Mouse (Mus musculus) C2C12 (cell line): ENCODE measurements at regions not wholly inside any gene's neighbourhood (a gene's known extent, or its start where the extent isn't known, plus 50 kb on each side); places are given as distances from the start of the nearest gene placed in this dataset.

ENCODE experiments used
- H3K27me3 ChIP-seq: one replicate; pipeline ENCODE4 v1.6.1; 2011; ENCODE audit not compliant: control insufficient read depth, insufficient read depth, insufficient read length
- H3K36me3 ChIP-seq: one replicate; pipeline ENCODE4 v1.6.1; 2011; ENCODE audit not compliant: control insufficient read depth, insufficient read depth
- H3K4me3 ChIP-seq: one replicate; pipeline ENCODE4 v1.5.1; 2011; ENCODE audit warnings: mild to moderate bottlenecking, control low read depth; ENCODE audit not compliant: poor library complexity, insufficient read depth, severe bottlenecking
- H3K79me2 ChIP-seq: one replicate; pipeline ENCODE4 v1.6.1; 2011; ENCODE audit not compliant: control insufficient read depth, insufficient read depth
- H3K79me3 ChIP-seq: one replicate; pipeline ENCODE4 v1.6.1; 2011; ENCODE audit warnings: low read depth, control low read depth
- H3ac ChIP-seq: one replicate; pipeline ENCODE3; 2011; ENCODE audit warnings: low read depth; ENCODE audit not compliant: control insufficient read depth, insufficient read length
- CEBPB ChIP-seq: IDR thresholded peaks from one replicate; pipeline ENCODE4 v1.6.1; 2011; ENCODE audit warnings: low read depth, mild to moderate bottlenecking, control low read depth, moderate library complexity
- CTCF ChIP-seq: IDR thresholded peaks from one replicate; pipeline ENCODE4 v1.5.1; 2011; ENCODE audit not compliant: control insufficient read depth, insufficient read depth, insufficient read length
- FOSL1 ChIP-seq: IDR thresholded peaks from one replicate; pipeline ENCODE4 v1.8.0; 2011; ENCODE audit warnings: mild to moderate bottlenecking, low read length; ENCODE audit not compliant: poor library complexity, insufficient read depth, severe bottlenecking
- MAX ChIP-seq: IDR thresholded peaks from one replicate; pipeline ENCODE4 v1.6.1; 2011; ENCODE audit warnings: mild to moderate bottlenecking, control low read depth
- MYOD1 ChIP-seq: IDR thresholded peaks from one replicate; pipeline ENCODE4 v1.6.1; 2011; ENCODE audit warnings: low read depth; ENCODE audit not compliant: control insufficient read depth, insufficient read length
- MYOG ChIP-seq: IDR thresholded peaks from one replicate; pipeline ENCODE4 v1.6.1; 2011; ENCODE audit not compliant: control insufficient read depth, insufficient read length; ENCODE audit errors: extremely low read depth
- USF1 ChIP-seq: IDR thresholded peaks from one replicate; pipeline ENCODE4 v1.6.1; 2011; ENCODE audit warnings: low read depth, mild to moderate bottlenecking, control low read depth, moderate library complexity

DNA sequence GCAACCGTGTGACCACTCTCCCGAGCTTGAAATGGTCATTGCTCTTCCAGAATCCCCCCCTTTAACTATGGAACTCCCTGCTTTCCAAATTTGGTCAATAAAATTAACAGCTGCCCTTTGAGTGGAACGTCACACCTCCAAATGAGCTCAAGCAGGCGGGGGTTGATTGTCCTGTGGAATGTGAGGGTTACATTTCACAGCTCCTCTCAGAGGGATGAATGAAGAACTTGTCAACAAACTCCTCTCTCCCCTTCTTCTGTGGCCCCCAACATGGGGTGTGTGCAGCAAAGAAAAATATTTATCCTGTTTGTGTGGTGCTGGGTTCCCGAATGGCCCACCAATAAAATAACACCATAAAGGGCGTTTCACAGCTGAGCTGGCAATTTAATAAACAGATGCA is 344.8 kb upstream of the Sall1 start:
- Histone ChIP-seq H3K4me3 (no peak overlapping the region), H3K79me3 (no peaks in the 10 kb centered on the region), H3K79me2 (no peaks in the 10 kb centered on the region), H3K27me3 (no peaks in the 10 kb centered on the region), H3K36me3 (no peaks in the 10 kb centered on the region), H3ac (no peak overlapping the region)
- TF ChIP-seq MAX (no peak), CEBPB (no peak), FOSL1 (no peak), CTCF (no peak), MYOD1 (no peak), USF1 (no peak), MYOG (no peak)

DNA sequence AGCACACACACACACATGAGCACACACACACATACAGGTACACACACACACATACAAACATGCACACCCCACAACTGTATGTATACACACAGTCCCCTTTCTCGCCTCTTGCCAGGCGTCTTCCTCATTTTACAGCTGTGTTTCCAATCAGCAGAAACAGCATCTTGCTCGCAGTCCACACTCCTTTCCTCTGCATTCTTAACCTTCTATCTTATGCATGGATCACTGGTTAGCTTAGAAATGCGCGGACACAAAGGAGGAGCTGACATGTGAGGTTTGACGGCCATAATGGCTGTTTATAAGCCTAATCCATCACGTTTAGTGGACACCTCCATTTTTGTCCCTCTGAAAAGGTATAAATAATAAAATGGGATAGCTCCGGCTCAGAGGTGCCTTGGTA is 343.3 kb upstream of the Sall1 start:
- no peaks in the 10 kb centered on the region for H3K36me3 ChIP-seq
- H3ac ChIP-seq, result no peak overlapping the region
- no peaks in the 10 kb centered on the region for H3K79me2 ChIP-seq
- TF ChIP-seq CEBPB (no peak), MYOD1 (no peak), MAX (no peak), MYOG (no peak), USF1 (no peak), FOSL1 (no peak), CTCF (no peak)
- no peaks in the 10 kb centered on the region for H3K79me3 ChIP-seq
- H3K27me3 ChIP-seq, result no peaks in the 10 kb centered on the region
- no peak overlapping the region for H3K4me3 ChIP-seq

DNA sequence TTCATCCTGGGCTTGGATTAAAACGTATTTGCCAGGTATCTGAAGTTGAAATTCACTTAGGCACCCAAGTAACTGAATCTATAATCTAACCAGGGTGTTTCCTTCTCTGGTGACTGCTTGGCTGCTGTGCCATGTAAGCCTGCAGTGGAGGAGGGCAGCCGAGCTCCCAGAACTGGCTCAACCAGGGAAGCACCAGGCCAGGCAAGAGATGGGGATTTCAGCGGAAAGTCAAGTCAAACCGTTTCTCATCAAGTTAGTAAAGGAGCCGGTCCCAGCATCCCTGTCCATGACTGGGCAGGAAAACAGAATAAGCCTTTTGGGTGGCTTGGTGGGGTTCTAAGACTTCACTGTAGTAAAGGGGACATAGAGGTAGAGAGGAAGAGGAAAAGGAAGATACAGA is 341.1 kb upstream of the Sall1 start:
- no peak for TF ChIP-seq MAX
- no peak for TF ChIP-seq CTCF
- no peak for TF ChIP-seq FOSL1
- TF ChIP-seq MYOD1, result no peak
- TF ChIP-seq CEBPB, result no peak
- TF ChIP-seq MYOG, result no peak
- TF ChIP-seq USF1, result no peak
- Histone ChIP-seq H3ac (no peak overlapping the region), H3K36me3 (no peaks in the 10 kb centered on the region), H3K79me3 (no peaks in the 10 kb centered on the region), H3K4me3 (no peak overlapping the region), H3K27me3 (no peaks in the 10 kb centered on the region), H3K79me2 (no peaks in the 10 kb centered on the region)

DNA sequence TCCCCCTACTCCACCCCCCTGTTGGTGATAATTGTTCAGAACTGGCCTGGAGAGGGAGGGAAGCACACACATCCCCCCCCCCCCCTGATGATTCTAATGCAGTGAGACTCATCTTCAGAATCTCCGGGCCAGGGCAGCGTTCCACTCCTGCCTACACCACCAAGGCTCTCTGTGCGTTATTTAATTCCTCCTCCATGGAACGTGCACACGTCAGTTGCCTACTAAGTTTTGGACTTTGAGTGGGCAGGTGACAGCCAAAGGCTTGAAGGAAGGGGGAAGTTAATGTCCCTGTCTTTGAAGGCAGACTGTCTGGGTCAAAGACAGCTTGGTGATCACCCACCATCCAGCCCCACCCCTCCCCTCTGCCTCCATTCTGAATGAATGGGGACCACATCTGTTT is 339.8 kb upstream of the Sall1 start:
- Histone ChIP-seq H3K79me2 (no peaks in the 10 kb centered on the region), H3K4me3 (no peak overlapping the region), H3ac (no peak overlapping the region), H3K36me3 (no peaks in the 10 kb centered on the region), H3K79me3 (no peaks in the 10 kb centered on the region), H3K27me3 (no peaks in the 10 kb centered on the region)
- TF ChIP-seq MYOD1 (no peak), CTCF (no peak), MAX (no peak), USF1 (no peak), FOSL1 (no peak), CEBPB (no peak), MYOG (no peak)

DNA sequence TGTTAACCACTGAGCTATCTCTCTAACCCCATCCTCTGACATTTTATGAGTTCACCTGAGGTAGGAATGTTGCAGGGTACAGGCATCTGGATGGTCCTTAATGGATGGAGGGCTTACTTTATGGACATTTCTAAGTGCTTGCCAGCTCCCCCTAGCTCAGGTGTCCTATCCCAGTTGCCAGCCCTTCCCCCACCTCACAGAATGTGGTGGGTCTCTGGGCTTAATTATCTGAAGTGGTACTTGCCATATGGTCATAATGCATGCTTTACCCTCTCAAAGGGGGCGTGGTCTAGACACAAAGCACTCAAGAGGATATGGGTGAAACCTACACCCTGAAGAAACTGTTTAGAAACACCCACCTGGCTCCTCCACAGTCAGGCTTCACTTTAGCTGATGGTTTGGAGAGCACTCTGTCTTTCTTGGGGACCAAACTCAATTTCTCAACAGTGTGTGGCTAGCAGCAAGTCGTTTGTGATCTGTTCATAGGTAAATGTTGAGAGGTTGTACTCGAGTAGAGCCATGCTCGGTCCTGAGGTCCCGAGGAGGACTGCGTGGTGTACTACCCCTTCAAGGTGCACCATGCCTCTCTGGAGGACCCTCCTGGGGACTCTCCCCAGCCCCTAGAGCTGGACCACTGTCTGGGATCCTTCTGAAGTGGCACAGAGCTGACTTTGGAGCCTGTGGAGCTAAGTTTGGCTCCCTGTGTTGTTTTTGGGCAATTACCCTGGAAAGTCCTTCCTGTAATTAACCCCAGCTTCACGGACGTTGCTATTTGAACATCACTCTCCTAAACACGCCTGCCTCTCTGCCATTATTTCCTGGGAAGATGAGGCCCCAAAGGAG is 338.8 kb upstream of the Sall1 start:
- H3K79me3 ChIP-seq, result no peaks in the 10 kb centered on the region
- H3K79me2 ChIP-seq, result no peaks in the 10 kb centered on the region
- no peak overlapping the region for H3K4me3 ChIP-seq
- TF ChIP-seq MYOD1 (no peak), USF1 (no peak), CTCF (no peak), MAX (no peak), CEBPB (no peak), MYOG (no peak), FOSL1 (no peak)
- H3K36me3 ChIP-seq, result no peaks in the 10 kb centered on the region
- no peaks in the 10 kb centered on the region for H3K27me3 ChIP-seq
- no peak overlapping the region for H3ac ChIP-seq

DNA sequence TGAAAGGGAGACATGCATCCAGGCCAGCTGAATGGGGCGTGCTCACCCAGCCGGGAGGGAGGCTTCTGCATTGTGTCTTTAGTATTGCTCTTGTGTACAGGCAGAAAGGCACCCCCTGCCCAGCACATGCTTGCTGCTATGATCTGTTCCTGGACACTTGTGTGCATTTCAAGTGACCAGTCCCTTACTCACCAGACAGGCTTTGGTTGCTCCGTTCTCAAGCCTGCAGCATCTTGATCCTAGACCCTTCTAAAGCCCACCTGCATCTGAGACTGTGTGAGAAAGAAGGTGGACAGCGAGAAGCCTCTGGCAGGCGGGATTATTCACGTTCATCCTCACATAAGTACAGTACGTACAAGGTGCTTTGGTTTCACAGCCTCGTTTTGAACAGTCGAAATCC is 336.5 kb upstream of the Sall1 start:
- H3K4me3 ChIP-seq, result no peak overlapping the region
- no peaks in the 10 kb centered on the region for H3K79me3 ChIP-seq
- no peak overlapping the region for H3ac ChIP-seq
- H3K79me2 ChIP-seq, result no peaks in the 10 kb centered on the region
- no peaks in the 10 kb centered on the region for H3K27me3 ChIP-seq
- H3K36me3 ChIP-seq, result no peaks in the 10 kb centered on the region
- TF ChIP-seq CTCF (no peak), USF1 (no peak), FOSL1 (no peak), CEBPB (no peak), MYOG (no peak)
